Mouse (Mus musculus): ENCODE results near the gene Zfp36.

Zfp36 gene

GRCm38 (mm10) chr7:28328260-28328659, 51.8 kb downstream of the Zfp36 start:
- no peak for DNase-seq

All from lung, postnatal 36 days (tissue).